Mouse (Mus musculus) urinary bladder, postnatal 14 days (tissue): ENCODE data around the gene Uqcc1.
"Not testable (repeated sequence)": the region's sequence is repeated elsewhere in the genome, so short reads cannot be mapped to it uniquely, and the experiment has no call there.

ENCODE experiments used
- DNase-seq: peaks from one replicate; pipeline ENCODE4 v3.0.0; 2021; ENCODE audit warnings: low spot score

The Uqcc1 gene

GRCm38 (mm10) chr2:155928711-155929345 is 1.3 kb downstream of the Uqcc1 start:
- DNase-seq, result no peak

- not testable (repeated sequence) for DNase-seq
These were observed 4.9 kb downstream of the Uqcc1 start for GRCm38 (mm10) chr2:155925213-155925612.

DNA sequence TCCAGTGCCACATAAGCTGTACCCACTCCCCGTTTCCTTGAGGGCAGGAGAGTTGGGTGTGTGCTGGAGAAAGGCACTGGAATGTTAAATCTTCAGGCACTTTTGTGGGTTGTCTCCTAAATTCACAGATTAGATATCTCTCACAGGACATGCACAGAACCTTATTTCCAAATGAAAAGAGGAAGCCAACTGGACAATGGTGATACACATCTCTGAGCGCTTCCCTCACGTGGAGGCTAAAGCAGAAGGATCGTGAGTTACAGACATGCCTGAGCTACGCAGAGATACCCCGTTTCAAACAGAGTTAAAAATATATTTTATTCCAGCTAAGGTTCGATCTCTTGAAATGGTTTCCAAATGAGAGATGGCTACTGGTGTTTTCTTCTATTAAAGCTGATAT is 7.0 kb downstream of the Uqcc1 start:
- no peak for DNase-seq

DNA sequence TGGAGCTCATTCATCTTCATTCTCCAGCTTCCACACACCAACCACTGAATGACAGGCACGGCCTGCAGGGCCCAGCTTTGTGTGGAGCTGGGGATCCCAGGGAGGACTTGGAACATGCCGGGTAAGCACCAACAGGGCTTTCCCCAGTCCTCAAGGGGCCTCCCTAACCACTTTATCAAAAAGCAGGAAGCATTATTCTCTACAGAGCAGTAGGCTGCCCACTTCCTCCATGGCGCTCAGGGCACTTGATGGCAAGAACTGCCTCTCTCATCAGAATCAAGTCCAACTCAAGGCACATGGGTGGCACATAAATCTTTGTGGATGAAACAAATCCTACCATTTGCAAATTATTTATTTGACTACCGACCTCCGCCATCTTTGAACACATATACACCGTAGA is 15.4 kb downstream of the Uqcc1 start:
- DNase-seq, result no peak

DNA sequence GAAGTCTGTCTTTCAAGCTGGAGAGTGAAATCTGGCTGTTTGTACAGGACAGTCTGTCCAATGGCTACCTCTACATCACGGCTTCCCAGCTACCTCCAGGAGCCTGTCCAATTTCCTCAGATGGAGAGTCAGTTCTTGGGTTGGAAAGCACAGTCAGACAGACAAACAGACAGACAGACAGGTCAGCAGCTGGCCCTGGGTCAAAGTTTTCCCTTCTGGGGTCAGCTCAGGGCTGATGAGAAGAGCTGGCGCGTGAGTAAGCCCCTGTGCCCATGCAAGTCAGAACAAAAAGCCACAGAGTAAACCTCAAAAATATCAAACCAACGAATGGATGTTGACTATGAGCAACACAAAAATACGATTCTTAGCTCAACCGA is 26.5 kb downstream of the Uqcc1 start:
- DNase-seq, result no peak

- no peak for DNase-seq
These were observed 27.0 kb downstream of the Uqcc1 start for GRCm38 (mm10) chr2:155902989-155903631.

DNA sequence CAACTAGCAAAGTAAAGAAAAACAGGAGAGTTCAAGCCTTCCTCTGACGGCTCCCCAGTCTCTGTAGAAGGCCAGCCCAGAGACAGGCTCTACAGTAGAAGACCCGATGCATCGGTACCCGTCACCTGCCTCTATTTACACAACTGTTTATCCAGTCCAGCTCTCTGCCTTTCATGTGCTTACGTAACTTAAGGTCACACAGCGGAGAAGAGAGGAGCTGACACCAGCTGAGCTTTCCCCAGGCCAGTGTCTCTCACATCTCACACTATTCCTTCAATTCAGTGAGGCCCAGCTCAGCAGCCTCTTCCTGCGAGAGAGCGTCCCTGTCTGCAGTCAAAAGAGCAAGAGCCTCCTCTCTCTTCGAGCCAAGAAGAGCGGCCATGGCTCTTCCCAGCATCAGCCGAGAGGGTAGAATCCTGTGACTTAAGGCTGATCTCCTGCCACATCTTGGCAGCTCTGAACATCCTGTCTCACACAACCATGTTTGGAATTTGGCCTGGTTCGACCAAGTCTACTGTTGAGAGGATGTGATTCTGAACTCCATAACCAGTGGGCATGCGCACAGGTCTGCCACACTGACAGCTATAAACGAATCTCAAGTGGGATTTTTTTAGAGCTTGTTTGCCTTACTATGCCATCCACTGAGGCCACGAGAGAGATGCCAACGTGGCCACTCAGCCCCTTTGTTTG is 34.9 kb downstream of the Uqcc1 start:
- peak; percentile 27 for DNase-seq

DNA sequence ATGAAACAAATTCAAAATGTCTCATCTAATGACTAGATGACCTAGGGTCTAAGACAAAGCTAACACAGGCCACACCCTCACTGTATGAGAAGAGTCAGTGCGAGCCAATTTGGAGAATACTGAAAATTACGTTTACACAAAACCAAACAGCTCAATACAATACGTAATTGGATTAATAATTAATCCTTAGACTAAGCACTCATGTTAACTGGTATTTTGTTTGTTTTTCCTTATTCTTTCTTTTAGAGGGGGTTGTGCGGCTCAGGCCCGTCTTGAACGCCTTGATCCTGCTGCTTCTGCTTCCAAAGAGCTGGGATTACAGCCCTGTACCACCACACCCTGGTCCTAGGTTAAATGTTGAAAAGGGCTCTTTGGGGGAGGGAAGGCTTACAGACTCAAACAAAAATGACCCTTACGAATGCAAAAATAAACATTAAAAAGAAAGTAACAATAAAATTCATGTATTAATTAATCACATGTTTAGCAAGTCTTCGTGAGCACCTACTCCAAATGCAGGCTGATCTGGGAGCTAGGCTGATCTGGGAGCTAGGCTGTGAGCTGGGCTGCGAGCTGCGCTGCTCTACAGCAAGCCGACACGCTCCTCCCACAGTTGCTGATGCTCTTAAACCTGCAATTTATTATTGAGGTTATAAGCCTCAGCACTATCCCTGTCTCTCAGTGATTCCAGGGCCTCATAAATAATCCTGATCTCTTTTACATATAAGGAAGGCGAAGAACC is 35.6 kb downstream of the Uqcc1 start:
- no peak for DNase-seq

DNA sequence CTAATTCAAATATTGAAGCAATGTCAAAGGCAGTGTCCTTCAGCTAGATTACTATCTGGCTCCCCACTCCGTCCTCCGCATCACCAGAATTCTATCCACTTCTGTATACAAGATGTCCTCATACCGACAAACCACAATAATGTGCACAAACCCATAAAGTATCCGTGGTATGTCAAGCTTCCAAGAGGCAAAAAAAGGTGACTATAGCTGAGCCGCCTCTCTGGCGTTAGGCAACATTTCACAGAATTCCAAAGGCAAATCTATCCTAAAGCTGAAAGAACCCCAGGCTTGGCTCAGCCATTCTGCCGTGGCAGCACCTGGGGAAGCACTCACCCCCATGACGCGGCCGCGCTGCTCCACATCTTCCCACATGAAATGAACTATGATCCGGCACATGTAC is 43.3 kb downstream of the Uqcc1 start:
- no peak for DNase-seq

- no peak for DNase-seq
These were observed 44.8 kb downstream of the Uqcc1 start for GRCm38 (mm10) chr2:155885271-155885697.

DNA sequence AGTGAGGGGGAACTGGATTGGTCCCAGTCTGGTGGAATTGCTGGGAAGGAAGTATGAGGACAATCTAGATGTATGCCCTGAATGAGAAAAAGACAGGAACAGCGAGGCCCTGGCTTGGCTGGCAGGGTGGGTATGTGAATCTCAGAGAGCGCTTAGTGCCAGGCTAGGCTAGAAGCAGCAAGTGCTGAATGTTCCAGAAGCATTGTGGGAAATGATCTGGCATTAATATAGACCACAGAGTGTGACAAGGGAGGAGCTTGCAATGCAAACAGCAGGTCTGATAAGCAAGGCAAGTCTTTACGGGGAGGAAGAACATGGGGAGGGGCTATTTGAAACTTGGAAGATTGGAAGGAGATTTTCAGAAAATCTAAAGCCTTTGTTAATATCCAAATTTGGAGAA is 48.0 kb downstream of the Uqcc1 start:
- DNase-seq, result no peak

GRCm38 (mm10) chr2:155878964-155879876 is 50.9 kb downstream of the Uqcc1 start:
- DNase-seq, result peak; percentile 33

GRCm38 (mm10) chr2:155873636-155874035 is 56.5 kb downstream of the Uqcc1 start:
- no peak for DNase-seq

DNA sequence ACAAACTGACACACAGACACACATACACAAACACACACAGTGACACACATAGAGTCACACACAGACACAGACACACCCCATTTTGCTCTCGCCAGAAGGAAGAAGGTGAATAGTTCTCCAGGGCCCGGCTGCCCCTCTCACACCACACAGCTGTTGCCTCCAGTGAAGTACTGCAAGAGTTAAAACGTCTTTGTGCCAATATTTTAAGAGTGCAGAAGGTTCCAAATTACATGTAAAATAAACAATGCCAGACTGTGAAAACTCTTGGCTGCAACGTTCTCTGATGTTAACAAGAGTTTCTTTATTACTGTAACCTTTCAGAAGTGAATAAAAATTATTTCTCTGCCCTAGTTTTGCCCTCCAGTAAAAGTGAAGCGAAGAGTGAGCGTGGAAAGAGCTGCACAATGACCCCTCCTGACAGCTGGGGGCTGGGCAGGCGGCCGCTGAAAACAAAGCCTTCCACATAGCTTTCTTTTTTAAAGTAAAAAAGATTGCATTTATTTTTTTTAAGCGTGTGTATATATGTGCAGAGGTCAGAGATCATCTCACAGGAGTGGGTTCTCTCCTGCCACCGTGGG is 57.1 kb downstream of the Uqcc1 start:
- no peak for DNase-seq

GRCm38 (mm10) chr2:155872486-155872885 is 57.6 kb downstream of the Uqcc1 start:
- DNase-seq, result no peak

DNA sequence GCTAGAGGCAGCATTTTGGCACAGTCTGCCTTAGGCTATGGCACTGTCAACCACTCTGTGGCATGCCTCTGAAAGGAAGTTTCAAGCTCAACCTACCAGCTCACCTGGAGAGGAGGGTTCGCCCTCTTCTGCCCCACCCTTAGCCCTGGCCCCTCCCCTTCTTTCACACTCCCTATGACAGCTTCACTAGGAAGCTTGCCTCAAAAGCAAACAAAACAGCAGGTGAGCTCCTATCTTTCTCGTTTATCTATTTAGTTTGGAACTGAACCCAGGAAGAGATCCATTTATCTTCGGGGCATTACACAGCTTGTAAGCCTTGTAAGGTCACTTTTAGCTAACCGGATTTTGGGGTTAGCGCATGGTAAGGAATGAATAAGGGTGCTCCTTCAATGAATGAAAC is 60.3 kb downstream of the Uqcc1 start:
- peak; percentile 64 for DNase-seq

GRCm38 (mm10) chr2:155868320-155868719 is 61.8 kb downstream of the Uqcc1 start:
- no peak for DNase-seq

- no peak for DNase-seq
These were observed 66.7 kb downstream of the Uqcc1 start for GRCm38 (mm10) chr2:155863301-155863867.

- DNase-seq, result peak; percentile 36
These were observed 67.4 kb downstream of the Uqcc1 start for GRCm38 (mm10) chr2:155862573-155863300.

- no peak for DNase-seq
These were observed 68.5 kb downstream of the Uqcc1 start for GRCm38 (mm10) chr2:155861581-155861980.
